Mouse (Mus musculus): Measurements from ENCODE around the gene Oprl1.

Gene Oprl1

GRCm38 (mm10) chr2:181693339-181694280 lies 21.2 kb upstream of the Oprl1 start, which contains the start of gene Rgs19:
Gene Rgs19, minus strand, starts transcription at chr2:181693977.
- peak; percentile 87 to 92 for DNase-seq

- DNase-seq, result no peak
Observed at GRCm38 (mm10) chr2:181694581-181694980, 20.2 kb upstream of the Oprl1 start.

- DNase-seq, result no peak
Observed at GRCm38 (mm10) chr2:181695776-181696175, 19.0 kb upstream of the Oprl1 start.

DNA sequence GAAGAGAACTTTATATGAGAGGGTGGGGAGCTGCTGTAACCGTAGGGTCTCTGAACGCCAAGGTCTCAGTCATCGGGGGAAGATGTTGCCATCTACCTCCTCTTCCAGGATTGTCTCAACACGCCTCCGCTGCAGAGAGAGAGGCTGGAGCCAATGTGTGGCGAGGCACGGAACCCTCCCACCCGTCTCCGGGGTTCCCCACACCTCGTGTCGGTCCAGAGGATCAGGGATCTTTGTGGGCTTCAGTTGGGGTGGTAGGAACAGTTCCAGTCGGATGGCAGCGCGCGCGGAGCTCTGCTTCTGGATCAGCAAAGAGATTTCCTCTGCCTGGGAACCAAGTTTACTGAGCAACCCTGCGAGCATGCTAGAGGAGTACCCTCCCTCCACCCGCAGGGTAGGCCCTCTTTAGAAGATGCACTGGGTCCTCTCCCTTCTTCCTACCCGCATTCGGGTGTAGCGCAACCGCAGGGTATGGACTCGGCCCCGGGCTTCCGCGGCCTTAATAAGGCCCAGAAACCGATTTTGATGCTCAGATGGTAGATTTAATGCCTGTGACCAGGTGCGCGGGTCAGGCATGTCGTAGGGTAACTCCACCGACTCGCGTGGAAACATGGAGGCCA lies 17.9 kb upstream of the Oprl1 start:
- no peak for DNase-seq

GRCm38 (mm10) chr2:181698241-181698640 lies 16.6 kb upstream of the Oprl1 start, which contains the start of gene Lkaaear1:
Gene Lkaaear1, minus strand, starts transcription at chr2:181698442.
- peak in 1 of 2 experiments; percentile 46 for DNase-seq

DNA sequence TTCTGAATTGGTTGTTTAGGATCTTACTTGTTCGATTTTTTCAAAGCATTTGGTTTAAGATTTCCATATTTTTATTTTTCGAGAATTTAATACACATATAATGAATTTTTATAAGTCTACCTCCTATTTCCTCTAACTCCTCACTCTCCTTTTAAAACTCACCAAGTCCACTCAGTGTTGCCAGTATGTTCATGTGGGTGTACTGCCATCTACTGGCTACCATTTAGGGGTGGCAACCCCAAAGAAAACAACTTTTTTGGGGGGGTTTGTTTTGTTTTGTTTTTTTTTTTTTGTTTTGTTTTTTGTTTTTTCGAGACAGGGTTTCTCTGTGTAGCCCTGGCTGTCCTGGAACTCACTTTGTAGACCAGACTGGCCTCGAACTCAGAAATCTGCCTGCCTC lies 8.1 kb upstream of the Oprl1 start:
- no peak for DNase-seq

- no peak for DNase-seq
Observed at GRCm38 (mm10) chr2:181713749-181714148, 1.1 kb upstream of the Oprl1 start.

DNA sequence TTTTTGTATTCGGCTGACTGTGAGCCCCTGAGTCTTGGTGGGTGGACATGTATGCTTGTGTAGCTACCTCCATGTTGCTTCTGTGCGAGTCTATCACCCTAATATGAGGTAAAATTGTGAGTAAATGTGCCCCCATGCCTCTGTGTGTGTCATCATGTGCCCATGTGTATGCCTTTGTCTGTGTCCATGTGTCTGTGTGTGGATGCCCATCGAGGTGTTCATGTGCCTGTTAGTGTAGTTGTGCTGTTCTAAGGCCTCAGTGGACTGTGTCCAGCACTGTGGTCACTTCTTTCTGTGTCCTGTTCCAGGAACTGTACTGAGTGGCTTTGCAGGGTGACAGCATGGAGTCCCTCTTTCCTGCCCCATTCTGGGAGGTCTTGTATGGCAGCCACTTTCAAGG lies 566 bp downstream of the Oprl1 start:
- DNase-seq, result no peak

- no peak for DNase-seq
Observed at GRCm38 (mm10) chr2:181716991-181717390, 2.2 kb downstream of the Oprl1 start.

GRCm38 (mm10) chr2:181720061-181720460 lies 5.2 kb downstream of the Oprl1 start:
- no peak for DNase-seq

GRCm38 (mm10) chr2:181721200-181721599 lies 6.4 kb downstream of the Oprl1 start:
- no peak for DNase-seq

DNA sequence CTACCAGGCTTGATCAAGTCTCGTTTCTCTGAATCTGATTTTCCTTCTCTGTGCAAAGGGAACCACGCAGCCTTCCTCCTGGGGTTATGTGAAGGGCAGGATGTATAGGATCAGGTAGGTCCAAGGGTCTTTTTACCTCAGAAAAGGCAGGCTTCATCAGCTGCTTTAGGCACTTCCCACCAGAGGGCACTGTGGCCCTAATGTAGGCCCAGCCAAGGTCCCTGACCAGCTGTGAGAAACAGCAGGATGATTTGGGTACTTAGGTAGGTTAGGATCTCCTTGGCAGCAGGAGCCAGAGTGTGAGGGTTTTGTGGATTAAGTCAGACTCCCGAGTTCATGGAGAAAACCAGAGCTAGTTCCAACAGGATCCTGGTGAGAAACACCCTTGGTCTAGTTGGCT lies 7.4 kb downstream of the Oprl1 start:
- peak in 1 of 2 experiments; percentile 15 for DNase-seq

DNA sequence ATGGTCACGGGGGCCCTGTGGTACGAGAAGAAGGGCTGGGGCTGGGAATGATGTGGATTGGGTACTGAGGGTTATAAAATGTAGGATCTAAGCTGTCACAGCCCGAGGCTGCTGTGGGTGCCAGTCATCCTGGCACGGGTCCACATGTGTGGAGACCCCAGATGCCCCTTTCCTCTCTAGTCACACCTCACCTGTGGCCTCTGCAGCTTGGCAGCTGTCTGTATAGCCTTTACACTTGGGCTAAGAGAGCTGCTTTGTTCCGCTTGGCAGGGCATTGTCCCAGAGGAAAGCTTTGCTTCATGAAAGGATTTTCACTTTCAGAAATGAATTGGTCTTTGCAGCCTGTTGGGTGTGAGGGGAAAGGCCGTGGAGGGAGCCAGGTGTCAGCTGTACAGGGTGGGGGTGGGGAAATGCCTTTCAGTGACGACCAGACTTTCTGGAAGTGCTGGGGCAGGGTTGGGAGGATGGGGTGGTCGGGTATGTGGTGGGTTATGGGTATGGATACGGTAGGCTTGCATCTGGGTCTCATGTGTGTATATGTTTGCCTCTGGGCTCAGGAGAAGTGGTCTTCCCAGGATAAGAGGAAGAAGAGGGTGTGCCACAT lies 12.9 kb downstream of the Oprl1 start:
- DNase-seq, result no peak

DNA sequence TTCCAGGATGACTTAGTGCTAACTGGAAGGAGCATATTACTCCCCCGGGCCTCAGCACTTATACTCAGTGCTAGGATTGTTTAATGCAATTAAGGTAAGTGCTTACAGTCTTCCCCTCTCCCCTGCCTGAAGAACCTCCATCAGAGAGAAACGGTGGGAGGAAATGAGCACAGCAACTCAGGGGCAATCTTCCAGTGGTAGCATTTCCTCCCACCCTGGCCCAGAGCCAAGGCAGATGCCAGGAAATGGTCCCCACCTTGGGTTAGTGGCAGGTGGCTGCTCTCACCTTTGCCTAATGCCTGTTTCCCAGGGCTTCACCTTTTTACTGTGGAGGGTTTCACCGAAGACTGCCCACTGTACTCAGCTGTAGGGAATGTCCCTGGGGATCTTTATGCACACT lies 15.2 kb downstream of the Oprl1 start:
- no peak for DNase-seq

DNA sequence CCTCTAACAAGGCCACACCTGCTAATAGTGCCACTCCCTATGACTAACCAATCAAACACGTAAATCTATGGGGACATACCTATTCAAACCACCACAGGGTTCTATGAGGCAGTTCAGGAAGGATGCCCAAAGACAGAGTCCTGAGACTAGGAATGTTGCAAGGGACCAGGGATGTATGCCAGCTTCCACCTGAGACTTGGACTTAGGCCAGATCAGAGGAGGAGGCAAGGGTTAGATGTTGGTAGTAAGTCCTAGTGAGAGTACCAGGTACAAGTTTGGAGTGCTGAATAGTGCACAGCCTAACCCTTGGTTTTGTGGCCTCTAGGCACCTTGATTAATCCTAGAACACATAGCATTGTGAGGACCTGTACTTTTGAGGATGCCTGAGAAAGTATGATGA lies 37.8 kb downstream of the Oprl1 start:
- DNase-seq, result no peak

- no peak for DNase-seq
Observed at GRCm38 (mm10) chr2:181758147-181758725, 43.4 kb downstream of the Oprl1 start.

DNA sequence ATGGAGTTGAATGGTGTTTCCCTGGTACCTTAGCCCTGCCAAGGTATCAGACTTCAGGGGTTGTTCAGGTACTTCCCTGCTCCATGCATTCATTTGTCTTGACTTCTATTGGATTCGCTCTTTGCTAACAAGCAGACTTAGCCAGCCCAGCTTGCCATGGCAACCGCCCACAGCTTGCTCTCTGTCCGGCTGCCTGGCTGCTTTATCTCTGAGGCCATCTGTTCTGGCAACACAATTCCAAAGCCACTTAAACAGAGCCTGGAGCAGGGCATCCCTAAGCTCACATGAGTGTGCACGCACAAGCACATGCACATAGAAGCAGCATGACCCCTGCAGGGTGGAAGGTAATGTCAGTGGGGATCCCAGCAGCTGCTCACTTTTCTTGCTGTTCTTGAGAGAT lies 44.2 kb downstream of the Oprl1 start:
- DNase-seq, result no peak

- DNase-seq, result no peak
Observed at GRCm38 (mm10) chr2:181763006-181763830, 48.4 kb downstream of the Oprl1 start, which contains the start of gene Myt1. Gene Myt1, plus strand, starts transcription at chr2:181763332.

DNA sequence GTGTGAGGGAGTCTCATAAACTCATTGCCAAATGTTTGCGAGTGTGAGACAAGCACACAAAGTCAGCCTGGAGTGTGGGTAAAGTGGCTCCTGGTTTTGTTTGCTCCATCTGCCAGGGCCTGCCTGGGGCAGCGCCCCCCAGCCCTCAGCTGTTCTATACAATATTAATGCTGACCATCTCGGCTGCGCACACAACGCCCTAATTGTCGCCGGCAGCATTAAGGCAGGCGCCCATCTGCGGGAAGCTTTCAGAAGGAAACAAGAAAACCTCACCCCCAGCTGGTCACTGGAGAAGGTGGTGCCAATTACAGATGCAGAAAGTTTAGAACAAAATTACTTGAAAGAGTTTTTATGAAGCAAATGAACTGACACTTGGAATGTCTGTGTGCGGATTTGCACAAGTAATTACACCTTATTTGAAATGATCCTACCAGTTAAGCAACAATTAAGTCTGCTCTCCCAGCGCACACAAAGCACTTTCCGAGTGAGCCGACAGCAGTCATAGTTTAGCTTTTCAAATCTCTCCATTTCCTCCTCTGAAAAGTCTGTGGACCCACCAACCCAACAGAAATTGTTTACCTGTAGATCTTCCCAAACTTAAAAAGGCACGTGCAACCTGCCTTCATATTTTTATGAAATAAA lies 49.2 kb downstream of the Oprl1 start:
- no peak for DNase-seq

DNA sequence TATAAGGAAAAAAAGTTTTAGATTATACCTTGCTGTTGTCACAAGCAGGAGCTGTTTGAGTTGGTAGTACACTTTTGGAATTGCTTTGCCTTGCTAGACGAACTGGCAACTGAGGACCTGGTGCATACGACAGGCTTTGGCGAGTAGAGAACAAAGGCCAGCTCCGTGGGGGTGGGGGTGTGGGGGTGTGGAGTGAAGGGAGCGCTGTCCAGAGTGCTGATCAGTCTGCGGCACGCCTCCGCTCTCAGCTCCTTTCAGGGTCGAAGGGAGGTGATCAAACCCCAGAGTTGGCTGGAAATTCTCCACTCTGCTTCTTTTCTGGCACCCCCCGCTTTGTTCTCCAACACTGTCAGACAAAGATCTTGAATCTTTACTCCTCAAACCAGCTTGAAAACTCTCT lies 49.8 kb downstream of the Oprl1 start:
- no peak for DNase-seq

GRCm38 (mm10) chr2:181765251-181765650 lies 50.4 kb downstream of the Oprl1 start:
- DNase-seq, result no peak
